Mouse (Mus musculus) limb, embryonic 14.5 days (tissue): Measurements from ENCODE around the gene Tmem201. TPM values are rescaled to one million over a fixed set of nuclear protein-coding genes. Genes with fewer than 3 reads are reported as not detected.

Experiments used
- ATAC-seq: fragments of 200-750 bp; cut with Nextera tagmentation; 2 replicates; pipeline ENCODE4 v1.8.0; 2017; ENCODE audit warnings: low read depth, moderate number of reproducible peaks, moderate TSS enrichment; ENCODE audit not compliant: low FRiP score
- DNase-seq: peaks from one replicate; pipeline ENCODE4 v3.0.0-alpha.2; 2015; ENCODE audit warnings: low spot score
- H3K27ac ChIP-seq: fragments of 300-500 bp; sonication (generic); replicated peaks from 2 replicates; pipeline ENCODE4 v1.5.1; 2014; ENCODE audit warnings: low read depth, mild to moderate bottlenecking, low read length, moderate library complexity, mixed read lengths
- H3K27me3 ChIP-seq: fragments of 300-500 bp; sonication (generic); 2 replicates; pipeline ENCODE4 v1.6.1; 2014; ENCODE audit warnings: low read length, mixed read lengths; ENCODE audit not compliant: control insufficient read depth, insufficient read depth
- H3K36me3 ChIP-seq: fragments of 300-500 bp; sonication (generic); 2 replicates; pipeline ENCODE4 v1.6.1; 2014; ENCODE audit warnings: mild to moderate bottlenecking, low read length, moderate library complexity, mixed read lengths; ENCODE audit not compliant: control insufficient read depth, insufficient read depth
- H3K4me1 ChIP-seq: fragments of 300-500 bp; sonication (generic); 2 replicates; pipeline ENCODE4 v1.6.1; 2014; ENCODE audit warnings: antibody characterized with exemption, low read length, mixed read lengths; ENCODE audit not compliant: control insufficient read depth, insufficient read depth
- H3K4me2 ChIP-seq: fragments of 300-500 bp; sonication (generic); replicated peaks from 2 replicates; pipeline ENCODE4 v1.6.1; 2014; ENCODE audit warnings: low read depth, mild to moderate bottlenecking, low read length, moderate library complexity; ENCODE audit not compliant: severe bottlenecking
- H3K4me3 ChIP-seq: fragments of 300-500 bp; sonication (generic); replicated peaks from 2 replicates; pipeline ENCODE4 v1.5.1; 2014; ENCODE audit warnings: low read length
- H3K9ac ChIP-seq: fragments of 300-500 bp; sonication (generic); 2 replicates; pipeline ENCODE4 v1.6.1; 2014; ENCODE audit warnings: mild to moderate bottlenecking, low read depth, low read length, moderate library complexity; ENCODE audit not compliant: severe bottlenecking
- H3K9me3 ChIP-seq: fragments of 300-500 bp; sonication (generic); 2 replicates; pipeline ENCODE4 v1.6.1; 2016; ENCODE audit warnings: low read length; ENCODE audit not compliant: control insufficient read depth
- POLR2A ChIP-seq: fragments of 200-500 bp; IDR thresholded peaks from 2 replicates; pipeline ENCODE4 v1.8.0; 2012; ENCODE audit warnings: inconsistent platforms, mild to moderate bottlenecking, moderate library complexity, borderline replicate concordance; ENCODE audit not compliant: insufficient read depth, insufficient read length; ENCODE audit errors: extremely low read depth
- WGBS: fragments of 180-500 bp; shearing (Covaris S2); extraction: QIAGEN DNeasy Blood & Tissue Kit; methylation state at CpG from one replicate; pipeline ENCODE4 v1.1.7; 2014; 5-methylcytosine and 5-hydroxymethylcytosine counted together
- polyA plus RNA-seq, 2 experiments: library from polyadenylated mRNA; depleted of rRNA in 1 of 2; stranded (reverse) in 1 of 2; unstranded in 1 of 2; fragments of >200 nt; fragmentation: Nextera tagmentation in 1 of 2; extraction: Ambion mirVana in 1 of 2; gene quantifications; 2 replicates each; pipeline versions ENCODE4 v1.2.1 to v1.2.3; 2012 to 2014

Gene Tmem201
- polyA plus RNA-seq, 2 experiments, result 20.4 to 59.3 TPM

GRCm38 (mm10) chr4:149696189-149696971 lies 41.5 kb downstream of the Tmem201 start:
- H3K4me3 ChIP-seq, result no peak overlapping the region
- WGBS, result 31% methylated on average over 16 of the region's 16 CpGs
- 0 out of 2 replicates have a peak overlapping the region, but pooled peaks have one; percentile 15 for H3K4me2 ChIP-seq
- no peak for TF ChIP-seq POLR2A
- no peaks in the 10 kb centered on the region for H3K36me3 ChIP-seq
- H3K27ac ChIP-seq, result no peak overlapping the region
- H3K9me3 ChIP-seq, result no peaks in the 10 kb centered on the region
- DNase-seq, result no peak
- H3K9ac ChIP-seq, result no peak overlapping the region; the same call in 1 of the 2 replicates
- H3K4me1 ChIP-seq, result peaks cover 13% of the 10 kb centered on the region
- H3K27me3 ChIP-seq, result peaks cover 9% of the 10 kb centered on the region; the same call in 1 of the 2 replicates
- ATAC-seq, result no peak

GRCm38 (mm10) chr4:149691368-149691767 lies 46.5 kb downstream of the Tmem201 start:
- Histone ChIP-seq H3K9me3 (no peaks in the 10 kb centered on the region), H3K36me3 (no peaks in the 10 kb centered on the region), H3K4me1 (peaks cover 12% of the 10 kb centered on the region; the same call in 1 of the 2 replicates), H3K4me3 (no peak overlapping the region), H3K27me3 (no peaks in the 10 kb centered on the region), H3K27ac (0 out of 2 replicates have a peak overlapping the region, but pooled peaks have one; percentile 0), H3K4me2 (no peak overlapping the region), H3K9ac (no peak overlapping the region)
- ATAC-seq (peak; percentile 41; the same call in 1 of the 2 replicates), DNase-seq (no peak)
- 21% methylated on average over 8 of the region's 8 CpGs for WGBS
- TF ChIP-seq POLR2A, result no peak

- no peak for TF ChIP-seq POLR2A
- Histone ChIP-seq H3K4me1 (peaks cover 12% of the 10 kb centered on the region; the same call in 1 of the 2 replicates), H3K4me2 (no peak overlapping the region), H3K9ac (no peak overlapping the region), H3K36me3 (no peaks in the 10 kb centered on the region), H3K27ac (no peak overlapping the region), H3K9me3 (no peaks in the 10 kb centered on the region), H3K4me3 (no peak overlapping the region), H3K27me3 (no peaks in the 10 kb centered on the region)
- DNase-seq (no peak), ATAC-seq (no peak)
- WGBS, result 82% methylated on average over 8 of the region's 8 CpGs
These were observed 47.0 kb downstream of the Tmem201 start for GRCm38 (mm10) chr4:149690828-149691280.

GRCm38 (mm10) chr4:149689822-149690700 lies 47.8 kb downstream of the Tmem201 start:
- no peak for DNase-seq
- no peak overlapping the region for H3K9ac ChIP-seq
- H3K27me3 ChIP-seq, result no peaks in the 10 kb centered on the region
- H3K4me2 ChIP-seq, result no peak overlapping the region
- WGBS, result 81% methylated on average over 12 of the region's 12 CpGs
- ATAC-seq, result no peak
- no peaks in the 10 kb centered on the region for H3K36me3 ChIP-seq
- peaks cover 12% of the 10 kb centered on the region; the same call in 1 of the 2 replicates for H3K4me1 ChIP-seq
- no peaks in the 10 kb centered on the region for H3K9me3 ChIP-seq
- H3K27ac ChIP-seq, result no peak overlapping the region
- no peak for TF ChIP-seq POLR2A
- no peak overlapping the region for H3K4me3 ChIP-seq

- Histone ChIP-seq H3K4me2 (no peak overlapping the region), H3K9me3 (no peaks in the 10 kb centered on the region), H3K27me3 (no peaks in the 10 kb centered on the region), H3K36me3 (no peaks in the 10 kb centered on the region), H3K4me3 (no peak overlapping the region), H3K4me1 (peaks cover 12% of the 10 kb centered on the region; the same call in 1 of the 2 replicates), H3K27ac (no peak overlapping the region), H3K9ac (no peak overlapping the region)
- 83% methylated on average over 14 of the region's 14 CpGs for WGBS
- ATAC-seq, result no peak
- no peak for TF ChIP-seq POLR2A
- DNase-seq, result no peak
These were observed 49.0 kb downstream of the Tmem201 start for GRCm38 (mm10) chr4:149688861-149689260.
